8 mouse cellular contexts compared by ENCODE assay signal in genomic region chr12:40221611-40222010, GRCm38 (mm10). TPM values are rescaled to one million over a fixed set of nuclear protein-coding genes. Genes with fewer than 3 reads are reported as not detected.
A peak's percentile ranks its signal among the peaks of the same experiment; 100 is the strongest.
DNase-seq lines count a peak whose midpoint lies in the region; ATAC-seq and TF ChIP-seq lines count a peak whose summit lies in the region.

No protein-coding gene starts in this region.

- peak overlapping the region; percentile 71 for H3K4me2 ChIP-seq in kidney, postnatal 0 days (ENCODE audit: low read length)
- H3K4me2 ChIP-seq in intestine, embryonic 14.5 days (ENCODE audit: low read length): peak overlapping the region; percentile 93
- H3K4me2 ChIP-seq in neural tube, embryonic 12.5 days (replicated peaks): peak overlapping the region; percentile 67

- H3K4me1 ChIP-seq in kidney, postnatal 0 days (replicated peaks; ENCODE audit: insufficient read depth, low read length): no peaks in the 10 kb centered on the region; the same call in 1 of the 2 replicates
- H3K4me1 ChIP-seq in cortical plate, adult 2 months (ENCODE audit: control insufficient read depth, insufficient read depth, low read length): peaks cover 6% of the 10 kb centered on the region
- H3K4me1 ChIP-seq in intestine, embryonic 14.5 days (replicated peaks; ENCODE audit: control insufficient read depth, insufficient read depth, low read length): peaks cover 14% of the 10 kb centered on the region
- H3K4me1 ChIP-seq in neural tube, embryonic 12.5 days: peaks cover 18% of the 10 kb centered on the region

- TF ChIP-seq CTCF in kidney, postnatal 0 days (IDR thresholded peaks at IDR 0.05; ENCODE audit: low read depth): no peak
- no peak for TF ChIP-seq CTCF in cortical plate, adult 2 months (IDR thresholded peaks at IDR 0.05; ENCODE audit: extremely low read depth, insufficient read depth, low read length)

- ATAC-seq in kidney, postnatal 0 days (replicated peaks; ENCODE audit: low FRiP score, low read depth): no peak
- no peak for ATAC-seq in intestine, embryonic 14.5 days (replicated peaks; ENCODE audit: low FRiP score, low TSS enrichment, low read depth)
- no peak for ATAC-seq in neural tube, embryonic 12.5 days (ENCODE audit: low FRiP score, low read depth)

- no peak for DNase-seq in kidney, postnatal 0 days (ENCODE audit: low spot score)
- DNase-seq in kidney, postnatal 14 days: no peak
- no peak for DNase-seq in intestine, embryonic 14.5 days (ENCODE audit: low spot score)
- DNase-seq in gastrocnemius, adult 18-20 months (ENCODE audit: low spot score): no peak
- DNase-seq in layer of hippocampus, adult 11-12 months (ENCODE audit: low spot score): no peak
- DNase-seq in thymus, postnatal 10 days (ENCODE audit: low spot score in 2 of 2): no peak

- no peaks in the 10 kb centered on the region for H3K36me3 ChIP-seq in kidney, postnatal 0 days (ENCODE audit: insufficient read depth, low read length)
- peaks cover 8% of the 10 kb centered on the region for H3K36me3 ChIP-seq in intestine, embryonic 14.5 days (ENCODE audit: control insufficient read depth, insufficient read depth, low read length)
- H3K36me3 ChIP-seq in neural tube, embryonic 12.5 days: peaks cover 4% of the 10 kb centered on the region; the same call in 1 of the 2 replicates

- no peak for TF ChIP-seq POLR2A in cortical plate, adult 2 months (IDR thresholded peaks at IDR 0.05; ENCODE audit: extremely low read depth, insufficient read depth, low read length)

- no peak overlapping the region for H3K27ac ChIP-seq in kidney, postnatal 0 days
- no peak overlapping the region for H3K27ac ChIP-seq in cortical plate, adult 2 months (ENCODE audit: insufficient read depth, low read length)
- no peak overlapping the region; the same call in 1 of the 2 replicates for H3K27ac ChIP-seq in intestine, embryonic 14.5 days (ENCODE audit: low read depth)
- no peak overlapping the region for H3K27ac ChIP-seq in neural tube, embryonic 12.5 days

- H3K4me3 ChIP-seq in kidney, postnatal 0 days (replicated peaks; ENCODE audit: low read depth, low read length): peak overlapping the region; percentile 82
- peak overlapping the region; percentile 99 for H3K4me3 ChIP-seq in cortical plate, adult 2 months (ENCODE audit: insufficient read depth, low read length)
- H3K4me3 ChIP-seq in intestine, embryonic 14.5 days (ENCODE audit: low read depth, low read length): peak overlapping the region; percentile 99
- H3K4me3 ChIP-seq in neural tube, embryonic 12.5 days: peak overlapping the region; percentile 92

- H3K27me3 ChIP-seq in kidney, postnatal 0 days (ENCODE audit: insufficient read depth, low read length): no peaks in the 10 kb centered on the region
- no peaks in the 10 kb centered on the region for H3K27me3 ChIP-seq in intestine, embryonic 14.5 days (replicated peaks; ENCODE audit: control insufficient read depth, insufficient read depth, low read length)
- H3K27me3 ChIP-seq in neural tube, embryonic 12.5 days (replicated peaks): no peaks in the 10 kb centered on the region

- no peaks in the 10 kb centered on the region for H3K9me3 ChIP-seq in kidney, postnatal 0 days (replicated peaks; ENCODE audit: low read length)
- H3K9me3 ChIP-seq in intestine, embryonic 14.5 days (ENCODE audit: control insufficient read depth, low read length): no peaks in the 10 kb centered on the region
- no peaks in the 10 kb centered on the region for H3K9me3 ChIP-seq in neural tube, embryonic 12.5 days

- peak overlapping the region; percentile 71; the same call in 1 of the 2 replicates for H3K9ac ChIP-seq in kidney, postnatal 0 days (ENCODE audit: low read depth, low read length)
- H3K9ac ChIP-seq in intestine, embryonic 14.5 days (ENCODE audit: low read length): peak overlapping the region; percentile 93
- H3K9ac ChIP-seq in neural tube, embryonic 12.5 days: peak overlapping the region; percentile 87

- 8% methylated on average over 5 of the region's 5 CpGs for WGBS in kidney, postnatal 0 days
- 14% methylated on average over 5 of the region's 5 CpGs for WGBS in intestine, embryonic 14.5 days
- WGBS in neural tube, embryonic 12.5 days: 19% methylated on average over 5 of the region's 5 CpGs

RNA-seq across cellular contexts. Expression of gene Lsmem1, which starts 22.3 kb away (rescaled TPM):
- 0.13 TPM in 1 of 2 replicates, not detected in the other for polyA plus RNA-seq in kidney, postnatal 0 days (2015; fragmentation: Nextera tagmentation; extraction: Ambion mirVana)
- polyA plus RNA-seq in cortical plate, adult 2 months (2012; rRNA removed): 0.81 and 0.86 TPM in 2 replicates
- polyA plus RNA-seq in intestine, embryonic 14.5 days (2014; fragmentation: Nextera tagmentation; extraction: Ambion mirVana): not detected in 2 replicates
- 0.09 and 0.15 TPM in 2 replicates for polyA plus RNA-seq in neural tube, embryonic 12.5 days (2016; fragmentation: Nextera tagmentation; extraction: Ambion mirVana)
- 10 to 100 TPM; 60.6 to 68.5 TPM for total RNA-seq in gastrocnemius, adult 18-20 months (2021)

RNA-seq across cellular contexts. Expression of gene Ifrd1, which starts 26.7 kb away (rescaled TPM):
- polyA plus RNA-seq in kidney, postnatal 0 days (2015; fragmentation: Nextera tagmentation; extraction: Ambion mirVana): 107 and 119 TPM in 2 replicates
- polyA plus RNA-seq in cortical plate, adult 2 months (2012; rRNA removed): 69.2 and 70.4 TPM in 2 replicates
- polyA plus RNA-seq in intestine, embryonic 14.5 days (2014; fragmentation: Nextera tagmentation; extraction: Ambion mirVana): 101 and 103 TPM in 2 replicates
- 159 and 186 TPM in 2 replicates for polyA plus RNA-seq in neural tube, embryonic 12.5 days (2016; fragmentation: Nextera tagmentation; extraction: Ambion mirVana)
- 100 to 1,000 TPM in 1 of 2 experiments, 10 to 100 TPM in 1; 79.2 to 225 TPM for total RNA-seq in gastrocnemius, adult 18-20 months (2021)
